Mouse (Mus musculus) liver, embryonic 14.5 days (tissue): Measurements from ENCODE around the gene Gtf2e1.

Source experiments
- CTCF ChIP-seq: IDR thresholded peaks from 2 replicates; pipeline ENCODE4 v1.5.1; 2016; ENCODE audit warnings: antibody characterized with exemption, low read depth, control low read depth
- EP300 ChIP-seq: IDR thresholded peaks from 2 replicates; pipeline ENCODE4 v1.6.1; 2016; ENCODE audit warnings: antibody characterized with exemption, low read depth

- no peak for TF ChIP-seq EP300
- TF ChIP-seq CTCF = no peak
These were observed 78.0 kb downstream of the Gtf2e1 start for GRCm38 (mm10) chr16:37461601-37462000.
